Mouse (Mus musculus) brain, adult 2 months (tissue): Measurements from ENCODE around the gene Ercc1.

Experiments used
- DNase-seq: peaks from one replicate; pipeline ENCODE4 v3.0.0; 2011; ENCODE audit warnings: low read depth, low spot score

Ercc1 gene

DNA sequence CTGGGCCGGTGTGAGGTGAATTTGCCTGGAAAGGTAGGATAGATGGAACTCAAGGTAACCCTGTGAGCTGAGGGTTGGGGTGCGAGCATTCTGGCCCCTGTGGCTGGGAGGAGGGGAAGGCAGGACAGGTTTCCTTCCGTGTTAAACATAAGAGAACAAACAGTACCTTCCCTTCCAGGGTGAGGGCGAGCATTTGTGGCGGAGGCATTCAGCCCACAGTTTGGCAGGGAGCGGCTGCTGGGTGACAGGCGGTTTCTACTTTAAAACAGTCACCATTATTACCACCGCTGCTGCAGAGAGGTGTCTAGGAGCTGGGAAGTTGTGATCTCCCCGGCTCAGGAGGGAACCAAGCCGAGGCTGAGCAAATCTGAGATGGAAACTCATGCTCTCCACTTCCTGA, 7.5 kb upstream of the Ercc1 start:
- peak; percentile 65 for DNase-seq

DNA sequence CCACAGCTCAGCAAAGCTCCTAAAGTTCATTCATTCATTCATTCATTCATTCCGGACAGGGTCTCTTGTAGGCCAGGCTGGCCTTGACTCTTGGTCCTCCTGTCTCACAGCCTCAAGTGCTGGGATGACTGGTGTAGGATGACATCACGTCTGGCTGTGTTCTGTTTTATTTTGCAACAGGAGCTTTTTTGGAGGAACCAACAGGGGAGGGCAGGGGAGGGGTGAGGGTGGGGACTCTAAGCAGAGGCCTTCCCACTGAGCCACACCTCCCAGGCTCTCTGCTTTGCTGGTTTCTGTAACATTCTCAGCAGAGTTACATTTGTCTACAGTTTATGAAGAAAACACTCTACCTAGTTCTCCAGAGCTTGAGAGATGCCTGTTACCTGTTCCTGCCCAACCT, 6.5 kb upstream of the Ercc1 start:
- DNase-seq = no peak

GRCm38 (mm10) chr7:19338596-19338995, 6.0 kb upstream of the Ercc1 start:
- DNase-seq = no peak

DNA sequence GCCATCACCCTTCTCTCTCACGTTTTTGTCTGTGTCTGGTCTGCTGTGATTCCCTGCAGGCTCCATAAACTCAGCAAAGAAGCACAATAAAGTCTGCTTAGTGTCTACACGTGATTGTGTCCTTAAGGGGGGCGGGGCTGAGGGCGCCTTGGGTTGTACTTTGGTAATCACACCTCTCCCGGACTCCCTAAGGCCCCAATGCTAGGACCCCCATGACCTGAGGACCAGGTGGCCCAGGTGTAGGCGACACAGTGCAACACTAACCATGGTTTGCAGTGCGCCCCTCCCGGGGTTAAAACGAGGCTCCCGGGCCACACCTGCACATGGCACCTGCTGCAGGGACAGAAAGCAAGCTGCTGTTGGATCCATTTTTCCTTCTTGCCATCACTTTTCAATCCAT, 3.3 kb upstream of the Ercc1 start:
- DNase-seq = no peak

DNA sequence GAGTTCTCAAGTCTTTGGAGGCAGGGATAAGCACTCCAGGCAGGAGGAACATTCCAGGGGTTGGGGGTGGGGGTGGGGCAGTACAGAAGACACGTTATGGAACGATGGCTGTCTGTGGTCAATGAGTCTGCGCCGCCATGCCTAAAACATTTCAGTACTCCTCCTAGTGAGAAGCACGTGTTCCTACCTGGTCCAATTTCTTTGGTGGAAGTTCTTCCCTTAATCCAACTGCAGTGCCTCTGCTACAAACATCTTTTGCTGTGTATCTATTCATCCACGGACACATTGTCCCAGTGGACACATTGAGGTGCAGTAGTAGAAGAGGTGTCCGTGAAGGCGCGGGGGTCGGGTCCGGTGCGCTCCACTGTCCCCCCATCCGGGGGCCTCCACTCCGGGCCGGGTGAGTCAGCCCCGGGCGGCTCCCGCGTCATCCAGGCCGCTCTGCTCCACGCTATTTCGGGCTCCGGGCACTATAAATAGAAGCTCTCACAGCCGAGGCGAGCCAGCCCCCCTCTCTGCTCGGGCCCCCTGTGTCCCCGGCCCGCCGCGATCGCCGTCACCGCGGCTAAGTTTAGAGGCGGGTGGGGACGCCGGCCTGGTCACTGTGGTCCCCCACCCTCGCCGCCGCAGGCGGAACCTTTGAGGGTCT, 2.7 kb upstream of the Ercc1 start:
- DNase-seq = peak; percentile 74

DNA sequence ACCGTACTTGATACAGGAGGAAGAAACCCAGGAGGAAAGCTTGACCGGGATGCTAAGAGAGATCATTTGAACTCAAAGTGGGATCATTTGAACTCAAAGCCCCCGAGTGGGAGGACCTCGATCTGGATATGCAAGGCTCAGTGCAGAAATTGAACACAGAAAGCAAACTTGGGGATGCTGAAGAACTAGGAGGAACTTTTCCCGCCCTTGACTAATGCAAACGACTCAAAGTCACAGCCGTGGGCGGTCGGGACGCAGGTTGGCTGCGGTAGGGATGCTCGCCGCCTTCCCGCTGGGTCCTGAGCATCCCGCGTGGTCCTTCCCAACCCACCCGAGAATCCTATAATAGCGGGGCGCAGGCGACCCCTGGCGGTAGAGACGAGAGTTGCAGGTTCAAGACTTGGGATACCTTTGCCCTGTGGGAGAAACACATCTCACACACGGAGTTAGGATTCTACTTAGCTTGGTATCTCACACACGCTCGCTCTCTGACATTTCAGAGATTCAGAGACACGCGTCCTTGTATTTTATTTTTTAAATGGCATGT, 2.0 kb upstream of the Ercc1 start:
- DNase-seq = peak; percentile 92

DNA sequence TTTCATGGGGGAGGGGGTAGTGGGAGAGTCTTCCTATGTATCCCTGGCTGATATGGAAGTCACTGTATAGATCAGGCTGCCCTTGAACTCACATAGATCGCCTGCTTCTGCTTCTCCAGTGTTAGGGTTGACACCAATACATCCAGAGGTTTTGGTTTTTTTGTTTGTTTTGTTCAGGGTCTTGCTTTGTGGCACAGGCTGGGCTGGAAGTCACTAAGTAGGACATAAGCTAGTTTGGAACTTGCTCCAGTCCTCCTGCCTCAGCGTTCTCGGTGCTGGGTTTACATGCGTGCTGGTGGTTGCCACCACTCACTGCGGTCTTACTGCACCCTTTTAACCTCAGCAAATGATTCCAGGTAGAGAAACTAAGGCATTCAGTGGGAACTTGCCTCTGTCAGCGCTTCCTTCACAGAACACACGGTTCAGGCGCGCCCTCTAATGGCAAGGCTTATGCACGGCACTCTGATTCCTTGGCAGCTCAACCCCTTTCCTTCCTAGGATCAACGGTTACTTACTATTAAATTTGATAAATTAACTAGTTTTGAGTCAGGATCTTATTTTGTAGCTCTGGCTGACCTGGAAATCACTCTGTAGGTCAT, 1.3 kb upstream of the Ercc1 start:
- peak; percentile 91 for DNase-seq

DNA sequence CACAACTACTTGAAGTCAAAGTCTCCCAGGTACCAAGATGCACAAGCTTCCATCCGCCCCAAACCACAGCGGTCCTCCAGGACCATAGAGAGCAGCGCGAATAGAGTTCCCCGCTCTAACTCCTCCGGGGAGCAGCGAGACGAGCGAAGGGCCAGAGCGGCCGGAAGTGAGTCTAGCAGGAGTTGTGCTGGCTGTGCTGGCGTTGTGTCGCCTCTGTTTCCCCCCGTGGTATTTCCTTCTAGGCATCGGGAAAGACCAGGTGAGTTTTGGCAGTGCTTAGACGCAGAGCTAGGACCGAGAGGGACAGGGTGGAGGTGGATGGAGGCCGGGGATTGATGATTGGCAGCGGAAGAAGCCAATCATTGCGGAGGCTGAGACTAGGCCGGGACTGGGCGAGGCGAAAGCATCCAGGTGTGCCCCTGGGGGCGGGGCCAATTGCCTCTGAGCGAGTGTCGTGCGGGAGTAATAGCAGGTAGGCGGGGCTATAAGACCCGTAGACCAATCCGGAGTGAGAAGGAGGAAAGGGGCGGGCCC, 427 bp downstream of the Ercc1 start:
- DNase-seq = peak; percentile 99

- no peak for DNase-seq
Measured at GRCm38 (mm10) chr7:19349188-19349915, 4.8 kb downstream of the Ercc1 start.

DNA sequence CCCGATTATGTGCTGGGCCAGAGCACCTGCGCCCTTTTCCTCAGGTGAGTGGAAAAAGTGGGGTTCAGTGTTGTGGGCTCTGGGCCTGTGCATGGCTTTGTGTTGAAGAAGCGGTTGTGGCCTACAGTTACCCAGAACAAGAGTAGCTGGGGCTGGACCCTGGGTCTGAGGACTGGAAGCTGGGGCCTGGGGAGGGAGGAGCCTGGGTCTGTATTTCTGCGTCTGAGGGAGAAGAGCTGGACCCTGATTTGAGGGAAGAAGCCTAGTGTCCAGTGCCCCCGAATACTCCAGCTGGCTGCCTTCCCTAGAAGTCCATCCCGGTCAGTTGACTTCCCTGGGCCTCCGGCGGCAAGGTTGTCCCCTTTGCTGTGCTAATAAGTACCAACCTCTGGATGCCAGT, 5.6 kb downstream of the Ercc1 start:
- no peak for DNase-seq

DNA sequence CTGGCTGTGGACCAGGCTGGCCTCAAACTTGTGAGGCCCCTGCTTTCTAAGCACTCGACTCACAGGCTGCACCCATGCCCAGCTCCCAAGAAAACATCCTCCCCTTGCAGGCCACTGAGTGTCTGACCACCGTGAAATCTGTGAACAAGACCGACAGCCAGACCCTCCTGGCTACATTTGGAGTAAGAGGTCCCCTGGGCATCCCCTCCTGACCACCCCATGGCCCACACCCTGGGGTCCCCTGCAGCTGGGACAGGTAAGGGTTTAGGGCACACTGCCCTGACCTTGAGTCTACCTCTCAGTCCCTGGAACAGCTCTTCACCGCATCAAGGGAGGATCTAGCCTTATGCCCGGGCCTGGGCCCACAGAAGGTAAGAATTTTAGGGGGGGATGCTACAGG, 10.4 kb downstream of the Ercc1 start:
- no peak for DNase-seq

DNA sequence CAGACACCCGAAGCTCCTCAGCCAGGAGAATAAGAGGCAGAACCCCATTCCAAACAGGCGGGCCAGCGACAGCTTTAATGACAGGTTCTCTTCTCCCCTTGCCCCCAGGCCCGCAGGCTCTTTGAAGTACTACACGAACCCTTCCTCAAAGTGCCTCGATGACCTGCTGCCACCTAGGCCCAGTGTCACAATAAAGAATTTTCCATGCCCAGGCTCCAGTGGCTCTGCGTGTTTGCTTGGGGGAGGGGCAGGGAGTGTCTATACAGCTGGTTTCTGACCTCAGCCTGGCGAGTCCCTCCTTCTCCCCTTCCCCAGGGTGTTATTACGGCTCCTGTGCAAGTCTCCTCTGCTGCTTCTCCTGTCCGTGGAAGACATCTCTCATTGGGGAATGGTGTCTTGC, 11.7 kb downstream of the Ercc1 start:
- DNase-seq = no peak

DNA sequence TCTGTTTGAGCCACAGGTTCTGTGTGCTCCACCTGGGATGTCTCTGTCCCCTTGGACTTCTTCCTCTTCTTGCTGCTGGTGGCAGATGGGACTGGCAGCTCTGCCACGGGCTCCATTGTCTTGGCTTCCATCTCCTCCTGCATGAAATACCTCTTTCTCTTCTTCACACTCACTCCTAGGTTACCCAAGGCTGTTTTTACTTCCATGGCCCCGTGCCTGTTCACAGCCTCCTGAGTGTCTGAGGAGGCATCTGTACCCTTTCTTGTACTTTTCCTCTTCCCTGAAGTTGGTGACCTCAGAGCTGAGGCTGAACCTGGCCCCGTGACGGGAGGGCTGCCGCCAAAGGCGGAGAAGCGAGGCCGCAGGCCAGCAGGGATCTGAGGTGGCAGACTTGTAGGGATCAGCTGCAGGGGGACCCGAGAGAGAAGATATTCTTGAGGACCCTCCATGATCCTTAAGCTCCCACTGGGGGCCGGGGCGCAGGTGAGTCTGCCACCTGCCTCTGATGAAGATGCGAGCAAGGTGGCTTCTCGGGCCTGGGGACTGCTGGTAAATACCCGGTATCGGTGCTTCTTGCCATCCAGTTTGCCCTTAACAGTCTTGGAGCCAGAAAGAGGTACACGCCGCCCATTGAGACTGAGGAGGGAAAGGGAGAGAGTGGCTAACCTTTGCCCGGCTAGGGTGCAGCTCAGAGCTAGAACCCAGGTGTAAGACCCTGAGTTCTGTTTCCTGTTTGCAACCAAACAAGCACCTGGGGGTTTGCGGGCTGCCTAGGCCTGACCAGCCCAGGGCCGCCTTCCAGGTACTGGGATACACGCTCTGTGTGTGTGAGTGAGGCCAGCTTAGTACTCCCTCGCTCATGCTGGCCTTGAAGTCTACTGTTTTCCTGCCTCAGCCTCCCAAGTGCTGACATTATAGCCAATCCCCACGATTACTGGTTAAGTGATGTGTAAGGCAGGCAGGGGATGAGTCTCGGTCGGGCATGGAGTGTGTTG, 13.1 kb downstream of the Ercc1 start:
- DNase-seq = no peak

DNA sequence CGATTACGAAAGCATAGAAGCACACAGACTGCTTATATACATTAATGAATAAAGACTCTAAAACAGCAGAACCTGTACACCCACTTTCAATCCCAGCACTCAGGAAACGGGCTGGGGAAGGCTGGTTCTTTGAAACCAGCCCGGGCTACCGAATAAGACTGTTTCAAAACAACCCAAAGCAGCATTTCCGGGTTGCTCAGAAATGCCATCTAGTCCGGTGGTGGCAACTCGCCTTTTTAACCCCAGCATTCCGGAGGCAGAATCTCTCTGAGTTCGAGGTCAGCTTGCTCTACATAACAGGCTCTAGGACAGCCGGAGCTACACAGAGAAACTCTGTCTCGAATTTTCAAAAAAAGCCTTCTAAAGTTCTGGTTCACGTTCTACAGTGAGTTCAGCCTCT, 14.1 kb downstream of the Ercc1 start:
- no peak for DNase-seq

DNA sequence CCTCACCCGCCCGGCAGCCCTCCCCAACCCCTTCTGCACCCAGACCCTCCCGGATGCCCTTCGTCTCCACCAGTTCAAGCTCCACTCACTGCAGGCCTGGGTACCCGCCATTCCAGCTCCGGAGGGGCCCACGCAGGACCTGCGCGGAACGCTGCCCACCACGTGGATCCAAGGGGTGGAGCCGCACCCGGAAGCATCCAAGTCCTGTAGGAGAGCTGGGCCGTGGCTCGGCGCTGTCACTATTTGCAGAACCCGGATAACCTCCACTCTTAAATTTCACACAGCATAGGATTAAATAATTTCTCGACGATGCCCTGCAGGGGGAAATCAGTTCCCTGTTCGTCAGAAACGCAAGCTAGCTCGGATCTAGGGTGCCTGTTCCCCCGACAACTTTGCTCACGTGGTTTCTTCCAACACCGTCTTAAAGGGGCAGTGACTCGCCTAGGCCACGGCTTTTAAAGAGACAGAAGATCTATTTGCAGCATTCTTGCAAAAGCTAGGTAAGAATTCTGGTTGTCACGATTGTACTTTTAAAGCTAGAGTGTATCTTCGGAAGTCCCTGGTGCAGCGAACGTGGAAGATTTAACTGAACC, 14.8 kb downstream of the Ercc1 start, which contains the start of the genes Cd3eap and Ppp1r13l:
Gene Cd3eap (minus strand): TSS at position 185 of the 593 bp plus-strand sequence.
Gene Ppp1r13l (plus strand): TSS at position 451 of the 593 bp plus-strand sequence.
- peak; percentile 96 for DNase-seq

GRCm38 (mm10) chr7:19359892-19360641, 15.5 kb downstream of the Ercc1 start:
- DNase-seq = peak; percentile 93

DNA sequence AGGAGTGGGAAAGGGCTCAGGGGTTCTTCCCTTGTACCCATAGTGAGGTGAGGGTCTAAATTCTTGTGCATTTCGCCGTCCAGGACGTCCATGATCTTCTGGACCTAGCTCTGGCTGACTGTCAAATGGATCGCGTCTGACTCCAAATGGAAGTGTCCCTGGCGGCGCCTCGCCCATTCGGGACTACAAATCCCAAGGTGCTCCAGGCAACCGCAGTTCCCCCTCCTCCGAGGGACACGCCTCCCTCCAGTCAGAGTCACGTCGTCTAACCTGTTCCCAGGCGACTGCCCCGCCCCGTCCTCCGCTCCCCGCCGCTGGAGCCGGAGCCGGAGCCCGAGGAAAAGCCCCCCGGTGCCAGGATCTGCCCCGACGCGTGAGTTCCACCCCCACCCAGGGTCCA, 16.4 kb downstream of the Ercc1 start:
- DNase-seq = peak; percentile 98

DNA sequence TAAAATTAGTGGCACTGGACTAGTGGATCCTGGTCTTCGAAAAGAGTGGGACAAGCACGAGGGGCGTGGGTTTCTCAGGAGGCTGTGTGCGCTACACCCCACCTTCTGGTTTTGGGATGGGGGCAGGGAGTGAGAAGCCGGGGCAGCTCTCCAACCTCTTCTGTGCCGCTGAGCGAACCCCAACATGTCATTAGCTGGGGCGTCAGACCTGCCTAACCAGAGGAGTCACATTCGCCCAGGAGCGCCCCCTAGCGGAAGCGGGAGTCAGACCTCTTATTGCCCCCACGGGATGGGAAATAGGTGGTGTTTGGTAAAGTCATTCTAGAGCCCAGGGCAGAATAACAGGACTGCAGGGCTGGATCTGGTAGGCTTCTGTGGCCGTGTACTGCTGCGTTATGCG, 17.1 kb downstream of the Ercc1 start:
- peak; percentile 73 for DNase-seq

GRCm38 (mm10) chr7:19362276-19362675, 17.7 kb downstream of the Ercc1 start:
- no peak for DNase-seq

DNA sequence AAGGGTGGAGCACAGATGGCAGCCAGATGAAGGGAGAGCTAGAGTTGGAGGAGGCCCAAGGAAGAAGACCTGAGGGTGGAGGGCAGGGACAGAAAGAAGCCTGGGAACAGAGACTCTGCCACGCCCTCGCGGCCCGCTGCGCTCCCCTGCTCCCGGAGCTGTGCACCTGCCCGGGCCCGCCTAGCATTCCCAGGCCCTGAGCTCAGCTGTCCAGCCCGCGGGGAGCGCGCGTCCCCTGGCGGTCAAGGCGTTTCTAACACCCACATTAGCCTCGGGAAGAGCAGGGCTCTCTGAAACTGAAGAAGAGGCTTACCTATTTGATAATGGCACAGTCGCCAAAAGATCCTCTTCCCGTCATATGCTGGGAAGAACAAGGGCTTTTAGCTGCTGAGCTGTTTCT, 19.3 kb downstream of the Ercc1 start:
- peak; percentile 68 for DNase-seq
